Mouse (Mus musculus): ENCODE measurements around the gene Ddx3y. TPM values are rescaled to one million over a fixed set of nuclear protein-coding genes. Genes with fewer than 3 reads are reported as not detected.

The Ddx3y gene
- polyA plus RNA-seq (2015; fragmentation: Nextera tagmentation; extraction: Ambion mirVana): 15.8 and 18.2 TPM in 2 replicates

DNA sequence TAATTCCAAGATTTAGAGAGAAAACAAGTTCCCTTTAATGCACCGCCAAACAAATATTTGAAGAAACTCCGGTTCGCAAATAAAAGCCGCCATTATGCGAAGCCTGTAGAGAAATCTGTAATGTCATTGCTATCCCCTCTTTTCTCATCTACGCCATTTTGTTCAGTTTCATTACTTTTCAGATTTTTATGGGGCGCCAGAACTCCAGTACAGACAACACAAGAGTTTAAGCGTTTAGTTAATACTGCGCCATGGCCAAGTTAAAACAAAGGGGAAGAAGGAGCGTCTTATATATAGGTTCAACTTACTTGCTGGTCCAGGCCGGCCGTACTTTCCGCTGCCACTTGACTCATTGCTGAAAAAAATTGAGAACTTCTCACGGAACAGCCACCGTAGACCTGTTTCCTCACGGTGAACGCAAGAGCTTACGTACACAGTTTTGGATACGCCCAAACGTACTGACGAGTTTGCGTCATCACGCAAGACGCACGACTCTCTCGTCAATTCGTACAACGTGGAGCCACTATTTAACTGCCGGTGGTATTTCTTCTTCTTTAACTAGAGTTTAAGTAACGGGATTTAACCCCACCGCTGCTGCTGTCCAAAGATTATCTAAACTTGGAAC, at the start of gene Ddx3y:
Gene Ddx3y, minus strand, starts transcription at position 459 of the 625 bp plus-strand sequence.
- Histone ChIP-seq H3K27me3 (no peaks in the 10 kb centered on the region), H3K4me3 (peak within 1 kb of the TSS; percentile 43), H3K36me3 (no peaks in the 10 kb centered on the region), H3K4me1 (replicated peaks) (no peaks in the 10 kb centered on the region), H3K27ac (replicated peaks) (peak within 1 kb of the TSS; percentile 67), H3K9ac (peak within 1 kb of the TSS; percentile 33), H3K9me3 (no peaks in the 10 kb centered on the region), H3K4me2 (peak within 1 kb of the TSS; percentile 41)
- ATAC-seq (ENCODE audit: low FRiP score, low read depth): peak; percentile 96
- 3% methylated on average over 28 of the region's 31 CpGs for WGBS

DNA sequence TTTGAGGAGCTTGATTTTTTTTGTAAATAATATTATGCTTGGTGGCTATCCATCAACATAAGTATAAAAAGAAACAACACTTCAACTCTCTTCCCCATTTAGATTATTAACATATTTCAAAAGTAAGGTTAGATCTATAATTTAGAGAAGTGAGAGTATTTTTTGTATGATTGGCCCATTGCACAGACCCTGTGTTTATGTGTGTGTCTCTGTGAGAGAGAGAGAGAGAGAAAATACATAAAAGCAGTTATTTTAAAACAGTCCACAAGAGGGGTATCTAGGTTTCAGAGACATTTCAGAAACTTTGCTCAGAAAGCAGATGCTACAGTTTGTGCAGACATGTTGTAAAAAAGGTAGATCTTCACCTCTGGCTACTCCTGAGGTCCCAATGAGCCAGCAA, 7.3 kb upstream of the Ddx3y start:
- H3K9me3 ChIP-seq: no peaks in the 10 kb centered on the region
- no peaks in the 10 kb centered on the region for H3K36me3 ChIP-seq
- no peak overlapping the region for H3K9ac ChIP-seq
- H3K27me3 ChIP-seq: no peaks in the 10 kb centered on the region
- no peak overlapping the region for H3K27ac ChIP-seq (replicated peaks)
- H3K4me2 ChIP-seq: no peak overlapping the region
- no peak overlapping the region for H3K4me3 ChIP-seq
- no peaks in the 10 kb centered on the region for H3K4me1 ChIP-seq (replicated peaks)
- ATAC-seq (ENCODE audit: low FRiP score, low read depth): no peak

DNA sequence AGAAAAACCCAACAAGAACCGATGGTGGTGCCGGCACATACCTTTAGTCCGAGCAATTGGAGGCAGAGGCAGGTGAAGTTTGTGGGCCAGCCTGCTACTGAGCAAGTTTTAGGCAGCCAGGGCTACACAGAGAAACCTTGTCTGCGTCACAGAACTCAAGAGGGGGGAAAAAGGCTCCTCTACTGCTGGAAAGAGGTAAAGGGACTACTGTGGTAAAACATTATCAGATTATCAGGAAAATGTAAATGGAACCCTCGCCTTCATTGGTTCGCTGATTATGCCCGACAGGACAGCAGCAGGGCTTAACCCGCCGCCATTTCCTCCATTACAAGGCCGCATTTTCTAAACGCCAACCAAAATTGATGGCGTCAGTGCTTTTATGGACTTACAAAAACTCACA, 694 bp downstream of the Ddx3y start:
- H3K27ac ChIP-seq (replicated peaks): peak overlapping the region; percentile 67; the same call in 1 of the 2 replicates
- H3K4me2 ChIP-seq: peak overlapping the region; percentile 41
- peak overlapping the region; percentile 43 for H3K4me3 ChIP-seq
- H3K4me1 ChIP-seq (replicated peaks): no peaks in the 10 kb centered on the region
- WGBS: 6% methylated on average over 11 of the region's 12 CpGs
- H3K36me3 ChIP-seq: no peaks in the 10 kb centered on the region
- H3K9me3 ChIP-seq: no peaks in the 10 kb centered on the region
- ATAC-seq (ENCODE audit: low FRiP score, low read depth): no peak
- H3K27me3 ChIP-seq: no peaks in the 10 kb centered on the region
- peak overlapping the region; percentile 33 for H3K9ac ChIP-seq

- no peaks in the 10 kb centered on the region for H3K9me3 ChIP-seq
- no peaks in the 10 kb centered on the region for H3K27me3 ChIP-seq
- no peak for ATAC-seq (ENCODE audit: low FRiP score, low read depth)
- no peak overlapping the region for H3K27ac ChIP-seq (replicated peaks)
- 16% methylated on average over 4 of the region's 6 CpGs for WGBS
- H3K4me2 ChIP-seq: peak overlapping the region; percentile 39
- H3K4me1 ChIP-seq (replicated peaks): no peaks in the 10 kb centered on the region
- peak overlapping the region; percentile 45 for H3K4me3 ChIP-seq
- H3K36me3 ChIP-seq: no peaks in the 10 kb centered on the region
- no peak overlapping the region for H3K9ac ChIP-seq
These were observed 40.3 kb downstream of the Ddx3y start for GRCm38 (mm10) chrY:1246117-1246516.

DNA sequence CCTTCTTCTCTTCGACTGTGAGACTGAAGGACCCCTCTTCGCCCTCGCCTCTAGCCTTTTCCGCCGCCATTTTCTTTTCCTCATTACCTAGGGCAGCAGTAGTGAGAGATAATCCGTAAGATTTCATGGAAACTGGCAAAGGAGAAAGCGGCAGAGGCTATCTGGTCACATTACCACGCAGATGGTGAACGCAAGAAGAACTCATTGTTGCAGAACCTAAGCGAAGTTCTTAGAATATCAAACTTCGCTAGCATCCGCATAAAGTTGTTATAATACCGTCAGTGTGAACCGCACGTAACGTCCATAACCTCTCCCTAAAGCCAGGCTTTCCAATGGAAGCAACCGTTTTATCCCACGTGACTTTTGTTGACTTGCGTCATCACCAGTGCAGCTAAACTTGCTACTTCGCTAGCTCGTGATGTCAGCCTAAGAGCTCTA, 41.0 kb downstream of the Ddx3y start, which contains the start of gene Uty:
Gene Uty, minus strand, starts transcription at position 334 of the 438 bp plus-strand sequence.
- H3K9ac ChIP-seq: peak within 1 kb of the TSS; percentile 49

GRCm38 (mm10) chrY:1244940-1245339, 41.5 kb downstream of the Ddx3y start:
- Histone ChIP-seq H3K27me3 (no peaks in the 10 kb centered on the region), H3K9me3 (no peaks in the 10 kb centered on the region), H3K4me3 (peak overlapping the region; percentile 45), H3K9ac (peak overlapping the region; percentile 49), H3K4me1 (replicated peaks) (no peaks in the 10 kb centered on the region), H3K36me3 (no peaks in the 10 kb centered on the region), H3K4me2 (peak overlapping the region; percentile 52), H3K27ac (replicated peaks) (peak overlapping the region; percentile 75)
- 2% methylated on average over 9 of the region's 9 CpGs for WGBS
- no peak for ATAC-seq (ENCODE audit: low FRiP score, low read depth)

More for the DNA sequence above, 41.0 kb downstream of the Ddx3y start, which contains the start of gene Uty:
- H3K4me2 ChIP-seq: peak within 1 kb of the TSS; percentile 52
- no peaks in the 10 kb centered on the region for H3K27me3 ChIP-seq
- ATAC-seq (ENCODE audit: low FRiP score, low read depth): peak; percentile 97
- peak within 1 kb of the TSS; percentile 75 for H3K27ac ChIP-seq (replicated peaks)
- H3K4me1 ChIP-seq (replicated peaks): no peaks in the 10 kb centered on the region
- WGBS: 2% methylated on average over 21 of the region's 21 CpGs
- no peaks in the 10 kb centered on the region for H3K36me3 ChIP-seq
- peak within 1 kb of the TSS; percentile 45 for H3K4me3 ChIP-seq
- no peaks in the 10 kb centered on the region for H3K9me3 ChIP-seq

- Histone ChIP-seq H3K27me3 (no peaks in the 10 kb centered on the region), H3K9ac (no peak overlapping the region), H3K27ac (replicated peaks) (no peak overlapping the region), H3K4me1 (replicated peaks) (no peaks in the 10 kb centered on the region), H3K36me3 (no peaks in the 10 kb centered on the region), H3K4me2 (peak overlapping the region; percentile 52), H3K4me3 (peak overlapping the region; percentile 45), H3K9me3 (no peaks in the 10 kb centered on the region)
- no peak for ATAC-seq (ENCODE audit: low FRiP score, low read depth)
- WGBS: 59% methylated on average over 5 of the region's 5 CpGs
These were observed 42.0 kb downstream of the Ddx3y start for GRCm38 (mm10) chrY:1244421-1244820.

GRCm38 (mm10) chrY:1220001-1220400, 66.4 kb downstream of the Ddx3y start:
- 98% methylated on average over 4 of the region's 7 CpGs for WGBS
- Histone ChIP-seq H3K9me3 (no peaks in the 10 kb centered on the region), H3K4me2 (no peak overlapping the region), H3K9ac (no peak overlapping the region), H3K36me3 (no peaks in the 10 kb centered on the region), H3K27ac (replicated peaks) (no peak overlapping the region), H3K27me3 (no peaks in the 10 kb centered on the region), H3K4me1 (replicated peaks) (no peaks in the 10 kb centered on the region), H3K4me3 (no peak overlapping the region)
- no peak for ATAC-seq (ENCODE audit: low FRiP score, low read depth)

Other genes with a start within 250 kb of the Ddx3y start
- gene Uty, start 40.9 kb downstream of the Ddx3y start, polyA plus RNA-seq (2015; fragmentation: Nextera tagmentation; extraction: Ambion mirVana): 7.6 and 8.2 TPM in 2 replicates
- gene Usp9y, start 173.2 kb upstream of the Ddx3y start, polyA plus RNA-seq (2015; fragmentation: Nextera tagmentation; extraction: Ambion mirVana): not detected in 2 replicates

Data from hindbrain, embryonic 15.5 days (tissue).